Mouse (Mus musculus) spleen, adult 2 months (tissue): ENCODE measurements around the gene Lmcd1. TPM values are rescaled to one million over a fixed set of nuclear protein-coding genes. Genes with fewer than 3 reads are reported as not detected.

ENCODE experiments used
- DNase-seq, 2 experiments: peaks; one replicate each; pipeline versions ENCODE4 v3.0.0 to v3.0.0-alpha.2; 2012 to 2021; ENCODE audit warnings: low spot score in 2 of 2, low read depth in 1 of 2
- H3K27ac ChIP-seq: fragments of 200-500 bp; 2 replicates; pipeline ENCODE4 v1.5.1; 2012; ENCODE audit warnings: low read length, inconsistent platforms; ENCODE audit not compliant: insufficient read depth
- H3K27me3 ChIP-seq: fragments of 200-500 bp; 2 replicates; pipeline ENCODE4 v1.6.1; 2012; ENCODE audit warnings: mild to moderate bottlenecking, moderate library complexity, low read length, inconsistent platforms; ENCODE audit not compliant: control insufficient read depth, insufficient read depth
- H3K36me3 ChIP-seq: fragments of 200-500 bp; 2 replicates; pipeline ENCODE4 v1.6.1; 2012; ENCODE audit warnings: mild to moderate bottlenecking, low read length, inconsistent platforms; ENCODE audit not compliant: control insufficient read depth, insufficient read depth
- H3K4me1 ChIP-seq: fragments of 200-500 bp; 2 replicates; pipeline ENCODE4 v1.6.1; 2011; ENCODE audit warnings: inconsistent platforms; ENCODE audit not compliant: control insufficient read depth, insufficient read depth, insufficient read length
- H3K4me3 ChIP-seq: fragments of 200-500 bp; 2 replicates; pipeline ENCODE4 v1.5.1; 2011; ENCODE audit warnings: mild to moderate bottlenecking, inconsistent platforms; ENCODE audit not compliant: insufficient read depth, insufficient read length; ENCODE audit errors: extremely low read depth
- CTCF ChIP-seq: fragments of 200-500 bp; IDR thresholded peaks from 2 replicates; pipeline ENCODE4 v1.5.1; 2011; ENCODE audit warnings: mild to moderate bottlenecking, inconsistent platforms; ENCODE audit not compliant: insufficient read depth, insufficient read length, insufficient replicate concordance; ENCODE audit errors: extremely low read depth
- POLR2A ChIP-seq: fragments of 200-500 bp; IDR thresholded peaks from 2 replicates; pipeline ENCODE4 v1.6.1; 2011; ENCODE audit warnings: low read depth, low read length, inconsistent platforms
- WGBS: fragments of 180-500 bp; shearing (Covaris S2); methylation state at CpG from one replicate; pipeline ENCODE4 v1.1.7; 2018; 5-methylcytosine and 5-hydroxymethylcytosine counted together
- polyA plus RNA-seq: library from polyadenylated mRNA; depleted of rRNA; stranded (reverse); fragments of >200 nt; gene quantifications from 2 replicates; pipeline ENCODE4 v1.2.3, GENCODE M21; 2012

The Lmcd1 gene
- polyA plus RNA-seq, 1 experiment: 7.0 TPM

DNA sequence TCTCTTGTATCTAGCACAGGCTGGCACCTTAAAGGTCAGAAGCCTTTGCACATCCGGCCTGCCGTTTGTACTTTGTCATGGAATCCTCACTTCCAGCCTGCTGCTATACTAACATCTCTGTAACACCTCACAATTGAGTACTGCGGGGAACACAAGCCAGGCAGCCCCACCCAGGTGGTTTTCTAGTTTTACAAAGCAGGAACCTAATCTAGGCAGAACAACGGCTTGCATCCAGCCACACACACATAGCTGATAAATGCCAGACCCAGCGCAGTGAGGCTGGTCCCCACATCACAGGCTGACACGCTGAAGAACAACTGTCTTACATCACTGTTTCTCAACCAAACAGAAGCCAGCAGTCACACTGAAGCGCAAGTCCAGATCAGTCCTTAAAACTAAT is 28.7 kb downstream of the Lmcd1 start:
- DNase-seq: no peak
- no peak for TF ChIP-seq POLR2A
- TF ChIP-seq CTCF: no peak
- H3K27ac ChIP-seq: no peak overlapping the region
- no peaks in the 10 kb centered on the region for H3K4me1 ChIP-seq
- H3K36me3 ChIP-seq: no peaks in the 10 kb centered on the region
- H3K27me3 ChIP-seq: no peaks in the 10 kb centered on the region
- no peak overlapping the region for H3K4me3 ChIP-seq
- WGBS: 75% methylated on average over 7 of the region's 7 CpGs

DNA sequence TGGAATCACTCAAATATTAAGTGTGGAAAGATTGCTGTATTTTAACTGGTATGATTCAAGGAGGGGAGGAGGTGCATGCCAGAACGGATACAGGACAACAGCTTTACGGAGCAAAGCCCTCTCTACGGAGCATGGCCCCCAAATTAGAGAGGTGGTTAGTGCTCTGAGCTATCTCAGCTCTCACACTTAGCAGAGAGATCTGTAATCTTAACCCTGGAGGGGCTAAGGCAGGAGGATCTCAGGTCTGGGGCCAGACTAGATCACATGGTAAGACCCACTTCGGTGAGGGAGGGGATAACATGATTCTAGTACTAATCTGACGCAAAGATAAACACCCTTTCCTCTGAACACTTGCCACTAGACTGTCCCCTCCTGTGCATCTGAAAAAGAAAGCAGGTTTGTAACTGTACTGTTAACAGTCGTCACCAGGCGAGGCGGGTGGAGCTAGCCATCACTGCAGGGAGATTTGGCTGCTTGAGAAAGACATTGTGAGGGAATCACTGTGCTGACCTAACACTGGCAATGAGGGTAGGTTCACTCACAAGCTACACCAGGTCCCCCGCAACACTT is 29.3 kb downstream of the Lmcd1 start:
- Histone ChIP-seq H3K4me1 (no peaks in the 10 kb centered on the region), H3K36me3 (no peaks in the 10 kb centered on the region), H3K4me3 (no peak overlapping the region), H3K27me3 (no peaks in the 10 kb centered on the region), H3K27ac (no peak overlapping the region)
- WGBS: 81% methylated on average over 9 of the region's 9 CpGs
- no peak for TF ChIP-seq CTCF
- no peak for TF ChIP-seq POLR2A
- DNase-seq: no peak

DNA sequence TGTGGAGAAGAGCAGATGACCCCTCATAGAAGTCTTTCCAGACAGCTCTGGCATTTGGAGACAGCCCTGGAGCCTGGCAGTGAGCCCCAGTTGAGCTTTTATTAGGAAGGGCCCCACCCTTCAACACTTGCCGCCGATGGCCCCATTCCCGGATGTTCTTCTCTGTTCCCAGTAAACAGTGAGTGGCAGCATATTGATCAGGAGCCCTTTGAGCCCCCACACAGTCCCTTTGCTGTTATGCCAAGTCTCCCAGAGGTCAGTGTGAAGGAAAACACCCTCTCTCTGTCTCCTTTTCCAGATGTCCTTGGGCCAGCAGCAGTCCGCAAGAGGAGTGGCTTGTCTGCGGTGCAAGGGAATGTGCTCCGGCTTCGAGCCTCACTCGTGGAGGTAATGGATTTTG is 31.2 kb downstream of the Lmcd1 start:
- TF ChIP-seq CTCF (no peak), POLR2A (no peak)
- Histone ChIP-seq H3K36me3 (no peaks in the 10 kb centered on the region), H3K4me1 (no peaks in the 10 kb centered on the region), H3K27ac (no peak overlapping the region), H3K27me3 (no peaks in the 10 kb centered on the region), H3K4me3 (no peak overlapping the region)
- DNase-seq: no peak
- 60% methylated on average over 8 of the region's 8 CpGs for WGBS

DNA sequence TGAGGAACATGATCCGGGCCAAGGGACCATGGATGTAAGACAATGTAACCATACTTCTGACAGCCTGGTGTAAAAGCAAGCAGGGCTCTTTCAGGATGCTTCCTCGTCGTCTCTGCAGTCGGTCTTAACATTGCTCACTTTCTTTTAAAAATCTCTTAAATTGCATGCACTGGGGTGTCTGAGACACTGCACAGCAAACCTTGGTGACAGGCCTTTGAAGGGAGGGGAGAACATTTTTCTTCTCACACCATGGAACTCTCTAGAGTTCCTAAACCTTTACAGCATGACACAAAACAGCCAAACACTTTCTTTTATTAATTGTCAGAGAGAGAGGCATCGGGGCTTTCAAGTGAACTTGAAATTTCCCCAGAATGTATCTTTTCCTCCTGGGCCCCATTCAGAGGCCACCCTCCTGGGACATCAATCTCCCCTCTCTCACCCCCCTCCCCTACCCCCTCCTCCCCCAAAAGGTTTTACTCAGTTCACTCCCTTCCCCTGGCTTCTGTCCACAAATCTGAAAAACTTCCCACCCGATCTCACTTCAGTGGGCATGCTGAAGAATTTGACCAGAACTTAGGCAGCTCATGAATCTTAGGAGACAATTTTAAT is 35.9 kb downstream of the Lmcd1 start:
- H3K36me3 ChIP-seq: no peaks in the 10 kb centered on the region
- TF ChIP-seq CTCF: no peak
- no peak for TF ChIP-seq POLR2A
- H3K27me3 ChIP-seq: no peaks in the 10 kb centered on the region
- H3K27ac ChIP-seq: no peak overlapping the region
- H3K4me3 ChIP-seq: no peak overlapping the region
- no peaks in the 10 kb centered on the region for H3K4me1 ChIP-seq
- WGBS: 81% methylated on average over 6 of the region's 6 CpGs
- DNase-seq: no peak

DNA sequence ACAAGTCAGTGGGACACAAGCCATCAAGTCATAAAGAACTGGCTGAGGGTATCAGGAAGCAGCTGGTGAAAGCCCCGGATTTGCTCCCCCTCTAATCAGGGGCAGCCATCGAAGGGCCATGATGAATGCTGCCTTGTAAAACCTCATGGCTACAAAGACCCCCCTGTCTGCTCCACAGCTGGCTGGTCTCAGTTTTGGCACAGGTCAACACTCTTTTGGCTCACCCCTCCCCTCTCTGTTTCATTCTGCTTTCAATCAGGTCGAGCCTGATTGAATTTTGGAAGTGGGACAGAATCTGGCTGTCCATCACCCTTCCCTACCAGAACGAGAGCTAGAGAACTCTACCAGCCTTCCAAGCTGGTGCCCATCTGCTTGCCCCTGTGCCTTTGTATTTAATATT is 37.8 kb downstream of the Lmcd1 start:
- WGBS: 36% methylated on average over 4 of the region's 4 CpGs
- H3K36me3 ChIP-seq: no peaks in the 10 kb centered on the region
- DNase-seq: no peak
- TF ChIP-seq POLR2A (no peak), CTCF (no peak)
- H3K27ac ChIP-seq: no peak overlapping the region
- no peaks in the 10 kb centered on the region for H3K27me3 ChIP-seq
- no peak overlapping the region for H3K4me3 ChIP-seq
- no peaks in the 10 kb centered on the region for H3K4me1 ChIP-seq

DNA sequence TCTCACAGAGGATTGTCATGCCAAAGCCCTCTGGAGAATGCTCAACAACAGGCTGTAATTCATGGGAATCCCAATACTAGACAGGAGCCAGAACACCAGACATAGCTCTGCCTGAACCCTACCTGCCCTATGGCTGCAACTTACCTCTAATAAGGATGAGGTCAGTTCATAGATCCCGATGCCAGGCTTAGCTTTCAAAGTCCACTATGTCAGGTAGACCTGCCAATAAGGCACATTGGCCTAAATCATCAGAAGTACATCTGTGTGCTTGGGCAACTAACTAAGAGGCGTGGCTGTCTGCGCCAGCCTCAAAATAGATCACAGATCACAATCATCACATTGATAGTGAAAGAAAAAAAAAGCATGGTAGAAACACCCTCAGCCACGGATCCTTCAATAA is 45.9 kb downstream of the Lmcd1 start:
- H3K36me3 ChIP-seq: no peaks in the 10 kb centered on the region
- no peaks in the 10 kb centered on the region for H3K27me3 ChIP-seq
- no peak for DNase-seq
- no peaks in the 10 kb centered on the region for H3K4me1 ChIP-seq
- TF ChIP-seq POLR2A: no peak
- TF ChIP-seq CTCF: no peak
- no peak overlapping the region for H3K27ac ChIP-seq
- no peak overlapping the region for H3K4me3 ChIP-seq
- 83% methylated on average over 4 of the region's 4 CpGs for WGBS

DNA sequence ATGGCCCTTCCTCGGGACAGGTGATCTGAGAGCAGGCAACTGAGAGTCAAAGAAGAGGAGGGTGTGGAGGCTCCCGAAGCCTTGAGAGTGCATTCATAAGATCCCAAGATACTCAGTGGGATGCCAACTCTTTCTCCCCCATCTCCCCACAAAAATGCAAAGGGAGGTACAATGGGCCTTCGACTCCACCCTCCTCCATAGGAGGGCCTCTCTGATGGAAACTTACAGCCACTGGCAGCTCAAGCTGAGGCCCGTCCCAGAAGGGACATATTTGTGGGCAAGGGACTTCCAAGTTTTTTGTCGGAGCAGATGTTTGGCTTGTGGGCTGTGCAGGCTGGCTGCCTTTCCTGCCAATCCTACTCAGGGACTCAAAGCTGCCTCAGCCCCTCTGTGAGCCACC is 47.1 kb downstream of the Lmcd1 start:
- H3K27me3 ChIP-seq: no peaks in the 10 kb centered on the region
- H3K4me3 ChIP-seq: no peak overlapping the region
- no peak for DNase-seq
- no peaks in the 10 kb centered on the region for H3K4me1 ChIP-seq
- WGBS: 67% methylated on average over 5 of the region's 5 CpGs
- H3K36me3 ChIP-seq: no peaks in the 10 kb centered on the region
- TF ChIP-seq POLR2A (no peak), CTCF (no peak)
- no peak overlapping the region for H3K27ac ChIP-seq
